Mouse (Mus musculus) liver, embryonic 12.5 days (tissue): ENCODE measurements around the gene Cdrt4. TPM values are rescaled to one million over a fixed set of nuclear protein-coding genes. Genes with fewer than 3 reads are reported as not detected.

ENCODE experiments used
- ATAC-seq: fragments of 200-750 bp; cut with Nextera tagmentation; 2 replicates; pipeline ENCODE4 v1.8.0; 2017; ENCODE audit warnings: moderate number of reproducible peaks, mild to moderate bottlenecking, moderate library complexity
- H3K27ac ChIP-seq: fragments of 300-500 bp; sonication (generic); 2 replicates; pipeline ENCODE4 v1.5.1; 2016; ENCODE audit warnings: mild to moderate bottlenecking
- H3K27me3 ChIP-seq: fragments of 300-500 bp; sonication (generic); replicated peaks from 2 replicates; pipeline ENCODE4 v1.6.1; 2016; ENCODE audit warnings: mild to moderate bottlenecking, moderate library complexity
- H3K36me3 ChIP-seq: fragments of 300-500 bp; sonication (generic); 2 replicates; pipeline ENCODE4 v1.6.1; 2016; ENCODE audit warnings: mild to moderate bottlenecking, moderate library complexity
- H3K4me1 ChIP-seq: fragments of 300-500 bp; sonication (generic); 2 replicates; pipeline ENCODE4 v1.6.1; 2016
- H3K4me2 ChIP-seq: fragments of 300-500 bp; sonication (generic); 2 replicates; pipeline ENCODE4 v1.6.1; 2016; ENCODE audit warnings: mild to moderate bottlenecking, moderate library complexity
- H3K4me3 ChIP-seq: fragments of 300-500 bp; sonication (generic); 2 replicates; pipeline ENCODE4 v1.5.1; 2016; ENCODE audit warnings: mild to moderate bottlenecking, moderate library complexity
- H3K9ac ChIP-seq: fragments of 300-500 bp; sonication (generic); 2 replicates; pipeline ENCODE4 v1.6.1; 2016; ENCODE audit warnings: mild to moderate bottlenecking, moderate library complexity
- H3K9me3 ChIP-seq: fragments of 300-500 bp; sonication (generic); replicated peaks from 2 replicates; pipeline ENCODE4 v1.6.1; 2016; ENCODE audit warnings: mild to moderate bottlenecking, moderate library complexity
- WGBS: fragments of 180-500 bp; shearing (Covaris S2); methylation state at CpG from one replicate; pipeline ENCODE4 v1.1.7; 2016; ENCODE audit not compliant: insufficient replicate concordance; 5-methylcytosine and 5-hydroxymethylcytosine counted together
- polyA plus RNA-seq: library from polyadenylated mRNA; unstranded; fragments of >200 nt; fragmentation: Nextera tagmentation; extraction: Ambion mirVana; gene quantifications from 2 replicates; pipeline ENCODE4 v1.2.1, GENCODE M21; 2016

Cdrt4 gene
- polyA plus RNA-seq, 1 experiment from 2014 or later, result not detected

- WGBS, result 62% methylated on average over 11 of the region's 11 CpGs
- Histone ChIP-seq H3K4me3 (no peak overlapping the region), H3K27ac (0 out of 2 replicates have a peak overlapping the region, but pooled peaks have one; percentile 6), H3K4me1 (0 out of 2 replicates have a peak, but pooled peaks cover 4% of the 10 kb centered on the region), H3K36me3 (no peaks in the 10 kb centered on the region), H3K27me3 (no peaks in the 10 kb centered on the region), H3K9ac (no peak overlapping the region), H3K9me3 (no peaks in the 10 kb centered on the region), H3K4me2 (no peak overlapping the region)
- no peak for ATAC-seq
Measured at GRCm38 (mm10) chr11:62997718-62998281, 46.8 kb downstream of the Cdrt4 start.

GRCm38 (mm10) chr11:63000126-63000525 lies 49.1 kb downstream of the Cdrt4 start:
- no peak overlapping the region for H3K4me3 ChIP-seq
- 0 out of 2 replicates have a peak, but pooled peaks cover 4% of the 10 kb centered on the region for H3K4me1 ChIP-seq
- 80% methylated on average over 8 of the region's 8 CpGs for WGBS
- H3K27ac ChIP-seq, result no peak overlapping the region
- H3K36me3 ChIP-seq, result no peaks in the 10 kb centered on the region
- no peaks in the 10 kb centered on the region; the same call in 1 of the 2 replicates for H3K27me3 ChIP-seq
- H3K9ac ChIP-seq, result no peak overlapping the region
- H3K9me3 ChIP-seq, result no peaks in the 10 kb centered on the region
- ATAC-seq, result no peak
- no peak overlapping the region for H3K4me2 ChIP-seq

- WGBS, result 58% methylated on average over 6 of the region's 6 CpGs
- no peak for ATAC-seq
- Histone ChIP-seq H3K4me3 (no peak overlapping the region), H3K27ac (no peak overlapping the region), H3K4me2 (no peak overlapping the region), H3K9ac (no peak overlapping the region), H3K36me3 (no peaks in the 10 kb centered on the region), H3K27me3 (no peaks in the 10 kb centered on the region; the same call in 1 of the 2 replicates), H3K9me3 (no peaks in the 10 kb centered on the region), H3K4me1 (no peaks in the 10 kb centered on the region)
Measured at GRCm38 (mm10) chr11:63004617-63005016, 53.6 kb downstream of the Cdrt4 start.

GRCm38 (mm10) chr11:63007376-63007775 lies 56.4 kb downstream of the Cdrt4 start:
- ATAC-seq, result no peak
- Histone ChIP-seq H3K9ac (no peak overlapping the region), H3K4me1 (no peaks in the 10 kb centered on the region), H3K9me3 (no peaks in the 10 kb centered on the region), H3K4me3 (no peak overlapping the region), H3K27ac (no peak overlapping the region), H3K4me2 (no peak overlapping the region), H3K27me3 (no peaks in the 10 kb centered on the region; the same call in 1 of the 2 replicates), H3K36me3 (no peaks in the 10 kb centered on the region)
- 64% methylated on average over 5 of the region's 5 CpGs for whole genome bisulfite sequencing

GRCm38 (mm10) chr11:63008004-63008403 lies 57.0 kb downstream of the Cdrt4 start:
- Histone ChIP-seq H3K9ac (no peak overlapping the region), H3K9me3 (no peaks in the 10 kb centered on the region), H3K4me1 (no peaks in the 10 kb centered on the region), H3K4me3 (no peak overlapping the region), H3K36me3 (no peaks in the 10 kb centered on the region), H3K27me3 (no peaks in the 10 kb centered on the region; the same call in 1 of the 2 replicates), H3K27ac (no peak overlapping the region), H3K4me2 (no peak overlapping the region)
- no peak for ATAC-seq
- whole genome bisulfite sequencing, result 62% methylated on average over 3 of the region's 3 CpGs

GRCm38 (mm10) chr11:63009761-63010160 lies 58.8 kb downstream of the Cdrt4 start:
- 58% methylated on average over 3 of the region's 3 CpGs for WGBS
- Histone ChIP-seq H3K9ac (no peak overlapping the region), H3K4me2 (no peak overlapping the region), H3K4me1 (no peaks in the 10 kb centered on the region), H3K4me3 (no peak overlapping the region), H3K36me3 (no peaks in the 10 kb centered on the region), H3K27me3 (no peaks in the 10 kb centered on the region), H3K27ac (no peak overlapping the region), H3K9me3 (no peaks in the 10 kb centered on the region)
- no peak for ATAC-seq

- H3K27ac ChIP-seq, result no peak overlapping the region
- H3K9ac ChIP-seq, result no peak overlapping the region
- no peaks in the 10 kb centered on the region for H3K36me3 ChIP-seq
- no peaks in the 10 kb centered on the region for H3K9me3 ChIP-seq
- no peak overlapping the region for H3K4me3 ChIP-seq
- 74% methylated on average over 6 of the region's 6 CpGs for WGBS
- ATAC-seq, result no peak
- no peaks in the 10 kb centered on the region for H3K4me1 ChIP-seq
- H3K4me2 ChIP-seq, result no peak overlapping the region
- no peaks in the 10 kb centered on the region for H3K27me3 ChIP-seq
Measured at GRCm38 (mm10) chr11:63017327-63018082, 66.5 kb downstream of the Cdrt4 start.

GRCm38 (mm10) chr11:63018083-63018622 lies 67.2 kb downstream of the Cdrt4 start:
- no peak for ATAC-seq
- Histone ChIP-seq H3K9ac (no peak overlapping the region), H3K4me3 (no peak overlapping the region), H3K36me3 (no peaks in the 10 kb centered on the region), H3K27ac (no peak overlapping the region), H3K9me3 (no peaks in the 10 kb centered on the region), H3K4me2 (no peak overlapping the region), H3K27me3 (no peaks in the 10 kb centered on the region), H3K4me1 (no peaks in the 10 kb centered on the region)
- 60% methylated on average over 6 of the region's 6 CpGs for WGBS

GRCm38 (mm10) chr11:63020633-63021032 lies 69.6 kb downstream of the Cdrt4 start:
- Histone ChIP-seq H3K4me3 (no peak overlapping the region), H3K9me3 (no peaks in the 10 kb centered on the region), H3K36me3 (no peaks in the 10 kb centered on the region), H3K27me3 (no peaks in the 10 kb centered on the region), H3K27ac (no peak overlapping the region), H3K4me1 (no peaks in the 10 kb centered on the region), H3K9ac (no peak overlapping the region), H3K4me2 (no peak overlapping the region)
- ATAC-seq, result no peak

- Histone ChIP-seq H3K4me1 (no peaks in the 10 kb centered on the region), H3K4me3 (no peak overlapping the region), H3K27ac (no peak overlapping the region), H3K36me3 (no peaks in the 10 kb centered on the region), H3K9me3 (no peaks in the 10 kb centered on the region), H3K9ac (no peak overlapping the region), H3K4me2 (no peak overlapping the region), H3K27me3 (no peaks in the 10 kb centered on the region)
- WGBS, result 51% methylated on average over 5 of the region's 5 CpGs
- no peak for ATAC-seq
Measured at GRCm38 (mm10) chr11:63021141-63021806, 70.3 kb downstream of the Cdrt4 start.

- no peak for ATAC-seq
- no peak overlapping the region for H3K4me2 ChIP-seq
- no peak overlapping the region for H3K4me3 ChIP-seq
- 52% methylated on average over 5 of the region's 5 CpGs for WGBS
- no peak overlapping the region for H3K9ac ChIP-seq
- peaks cover 12% of the 10 kb centered on the region; the same call in 1 of the 2 replicates for H3K27me3 ChIP-seq
- H3K36me3 ChIP-seq, result no peaks in the 10 kb centered on the region
- no peaks in the 10 kb centered on the region for H3K9me3 ChIP-seq
- no peak overlapping the region for H3K27ac ChIP-seq
- no peaks in the 10 kb centered on the region for H3K4me1 ChIP-seq
Measured at GRCm38 (mm10) chr11:63023461-63023860, 72.5 kb downstream of the Cdrt4 start.

- no peaks in the 10 kb centered on the region for H3K9me3 ChIP-seq
- no peak overlapping the region for H3K27ac ChIP-seq
- no peaks in the 10 kb centered on the region for H3K36me3 ChIP-seq
- no peak overlapping the region for H3K4me3 ChIP-seq
- H3K4me2 ChIP-seq, result no peak overlapping the region
- no peaks in the 10 kb centered on the region for H3K4me1 ChIP-seq
- 30% methylated on average over 2 of the region's 2 CpGs for WGBS
- peaks cover 12% of the 10 kb centered on the region; the same call in 1 of the 2 replicates for H3K27me3 ChIP-seq
- no peak for ATAC-seq
- H3K9ac ChIP-seq, result no peak overlapping the region
Measured at GRCm38 (mm10) chr11:63024136-63024535, 73.1 kb downstream of the Cdrt4 start.
